Mouse (Mus musculus): Measurements from ENCODE around the gene Gpatch2.

Gpatch2 gene

GRCm38 (mm10) chr1:187365424-187365823 lies 150.1 kb downstream of the Gpatch2 start:
- in situ Hi-C loops (cut with MboI, MseI) = no loop called here

- in situ Hi-C loops (cut with MboI, MseI) = no loop called here
Observed at GRCm38 (mm10) chr1:187366806-187367205, 151.5 kb downstream of the Gpatch2 start.

- in situ Hi-C loops (cut with MboI, MseI) = no loop called here
Observed at GRCm38 (mm10) chr1:187369049-187369448, 153.7 kb downstream of the Gpatch2 start.

GRCm38 (mm10) chr1:187373506-187373905 lies 158.2 kb downstream of the Gpatch2 start:
- in situ Hi-C loops (cut with MboI, MseI) = no loop called here

- in situ Hi-C loops (cut with MboI, MseI) = no loop called here
Observed at GRCm38 (mm10) chr1:187374418-187374817, 159.1 kb downstream of the Gpatch2 start.

GRCm38 (mm10) chr1:187376946-187377671 lies 161.8 kb downstream of the Gpatch2 start:
- in situ Hi-C loops (cut with MboI, MseI) = no loop called here

GRCm38 (mm10) chr1:187377865-187378524 lies 162.7 kb downstream of the Gpatch2 start:
- in situ Hi-C loops (cut with MboI, MseI) = no loop called here

GRCm38 (mm10) chr1:187389476-187389875 lies 174.2 kb downstream of the Gpatch2 start:
- in situ Hi-C loops (cut with MboI, MseI) = no loop called here

- in situ Hi-C loops (cut with MboI, MseI) = no loop called here
Observed at GRCm38 (mm10) chr1:187400834-187401233, 185.5 kb downstream of the Gpatch2 start.
